Mouse (Mus musculus) hematopoietic stem cell, adult 5-6 weeks (primary cell): ENCODE measurements around the gene Ism1. TPM values are rescaled to one million over a fixed set of nuclear protein-coding genes. Genes with fewer than 3 reads are reported as not detected.

Source experiments
- ATAC-seq, 2 experiments: fragments of 125-278 bp in 1 of 2; replicated peaks in 1 of 2; 2 replicates each; pipeline ENCODE4 v1.8.0; 2016 to 2017; ENCODE audit warnings: inconsistent platforms in 2 of 2, mild to moderate bottlenecking in 2 of 2, moderate number of reproducible peaks in 2 of 2, low read depth in 1 of 2, moderate TSS enrichment in 1 of 2; ENCODE audit not compliant: low FRiP score in 2 of 2, poor library complexity in 2 of 2, severe bottlenecking in 2 of 2, insufficient read depth in 1 of 2, low TSS enrichment in 1 of 2
- total RNA-seq: library from RNA; stranded (forward); fragments of 172-1452, 232-1000 nt; gene quantifications from 2 replicates; pipeline ENCODE4 v1.2.3, GENCODE M21; 2017

The Ism1 gene
- 0.55 TPM in 1 of 2 replicates, not detected in the other for total RNA-seq

DNA sequence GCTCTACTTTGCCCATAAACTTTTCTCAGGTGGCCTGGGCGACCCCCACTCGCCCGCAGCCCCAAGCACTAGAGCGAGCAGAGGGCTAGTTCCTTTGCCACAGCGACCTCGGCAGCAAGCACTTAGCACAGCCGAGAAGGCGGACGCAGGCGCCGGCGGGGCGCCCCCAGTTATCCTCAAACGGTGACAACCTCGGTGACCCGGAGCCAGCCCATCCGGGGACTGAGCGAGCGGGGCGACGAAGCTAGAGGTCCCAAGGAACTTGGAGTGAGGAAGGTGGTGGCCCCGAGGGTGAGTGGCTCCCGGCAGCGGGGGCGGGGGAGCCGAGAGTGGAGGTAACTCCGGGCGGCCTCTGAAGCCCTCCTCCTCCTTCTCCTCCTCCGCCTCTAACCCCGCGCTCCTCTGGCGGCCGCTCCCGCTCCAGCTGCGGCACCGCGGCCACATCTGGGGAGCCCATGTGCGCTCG, at the start of gene Ism1:
Gene Ism1, plus strand, starts transcription at position 370 of the 466 bp plus-strand sequence.
- ATAC-seq = peak; percentile 20 to 43

DNA sequence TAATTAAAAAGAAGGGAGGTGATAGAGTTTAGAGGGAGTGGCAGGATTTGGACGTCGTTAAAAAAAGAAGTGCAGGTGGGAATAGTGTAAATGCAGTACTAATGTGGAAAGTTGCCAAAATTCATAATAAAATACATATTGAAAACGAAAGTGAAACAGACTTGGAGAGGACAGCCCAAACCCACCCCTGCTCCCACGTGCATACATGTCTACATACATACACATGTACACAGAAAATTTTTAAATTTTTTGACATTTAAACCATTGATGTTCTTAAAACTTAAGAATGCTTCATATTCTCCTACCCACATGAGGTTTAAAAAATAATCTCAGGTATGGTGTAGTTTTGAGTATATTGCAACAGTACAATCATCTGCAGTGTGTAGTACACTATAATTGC, 49.2 kb upstream of the Ism1 start:
- ATAC-seq = peak in 1 of 2 experiments; percentile 62; a peak in 2 of 4 replicates

DNA sequence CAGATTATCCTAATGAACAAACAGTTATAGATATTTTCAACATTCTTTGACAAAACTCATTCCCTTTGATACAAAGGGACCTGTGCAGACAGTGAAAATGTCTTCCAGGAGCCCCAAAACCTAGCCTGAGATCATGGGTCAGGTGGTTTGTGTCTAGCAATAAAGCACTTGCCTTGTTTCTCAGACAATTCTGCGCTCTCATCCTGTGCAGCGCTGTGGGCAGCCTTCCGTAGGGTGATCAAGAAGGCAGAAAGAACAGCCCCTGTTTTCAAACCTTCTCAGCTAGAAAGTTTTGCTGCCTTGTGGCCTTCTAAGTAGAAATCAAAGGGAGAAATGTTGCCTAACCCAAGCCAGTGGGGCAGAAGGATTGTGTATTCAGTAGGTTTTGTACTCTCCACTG, 48.3 kb upstream of the Ism1 start:
- no peak for ATAC-seq

DNA sequence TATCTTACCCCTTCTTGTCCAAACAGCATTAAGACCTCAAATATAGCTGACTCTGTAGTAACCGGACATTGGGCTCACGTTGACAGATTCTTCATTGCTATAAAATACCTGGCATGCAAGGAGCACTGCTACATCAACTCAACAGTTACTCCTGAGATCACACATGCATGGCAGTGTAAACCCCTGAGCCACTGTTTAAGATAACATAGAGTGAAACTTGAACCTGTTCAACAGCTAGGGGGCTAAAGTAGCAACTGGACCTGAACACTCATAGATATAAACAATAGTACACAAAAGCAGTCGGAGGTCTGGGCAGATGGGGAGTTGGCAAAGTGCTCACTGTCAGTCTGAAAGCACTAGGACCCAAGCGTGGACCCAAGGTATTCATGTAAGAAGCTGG, 43.5 kb upstream of the Ism1 start:
- ATAC-seq = no peak

DNA sequence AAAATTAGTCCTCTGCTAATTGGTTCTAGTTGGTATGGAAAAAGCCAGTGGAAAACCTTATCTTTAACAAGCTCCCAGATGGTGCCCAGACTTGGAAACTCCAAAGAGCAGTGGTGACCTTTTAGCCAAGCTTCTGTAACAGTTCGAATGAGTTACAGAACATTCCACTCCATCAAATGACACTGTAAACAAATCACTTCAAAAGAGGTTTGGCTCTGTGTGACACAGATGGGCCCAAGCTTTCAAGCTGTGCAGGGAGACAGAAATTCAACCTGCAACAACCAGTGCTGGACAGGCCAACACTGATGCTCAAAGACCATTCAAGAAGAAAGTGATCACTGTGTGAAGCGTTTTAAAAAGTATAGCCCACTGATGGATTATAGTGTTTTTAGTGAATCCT, 40.1 kb upstream of the Ism1 start:
- no peak for ATAC-seq

DNA sequence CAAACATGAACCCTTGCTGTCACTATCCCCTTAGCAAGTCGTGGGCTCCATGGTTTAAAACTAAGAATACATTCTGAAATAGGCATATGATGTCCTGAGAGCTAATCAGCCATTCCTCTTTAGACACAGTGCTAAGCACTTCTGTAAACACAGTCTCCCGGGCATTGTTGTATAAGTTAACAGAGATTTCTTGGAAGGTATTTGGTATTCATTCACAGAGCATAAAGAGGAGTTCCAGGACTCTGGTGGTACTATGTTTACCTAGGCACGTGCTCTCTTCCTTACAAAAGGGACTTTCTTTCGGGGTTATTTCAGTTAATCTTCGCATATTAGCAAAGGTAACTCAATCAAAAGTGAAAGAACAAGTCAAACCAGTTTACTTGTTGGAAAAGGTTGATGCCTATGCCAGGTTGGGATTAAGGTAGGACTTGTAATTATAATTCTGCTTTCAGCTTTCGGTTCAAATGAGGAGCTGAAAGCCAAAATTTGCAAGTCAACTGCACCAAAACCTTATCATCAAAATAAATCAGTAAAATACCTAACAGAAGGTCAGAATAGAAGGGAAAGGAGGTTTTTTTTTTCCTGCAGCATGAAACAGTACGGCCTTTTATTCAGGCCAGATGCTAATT, 36.1 kb upstream of the Ism1 start:
- no peak for ATAC-seq

DNA sequence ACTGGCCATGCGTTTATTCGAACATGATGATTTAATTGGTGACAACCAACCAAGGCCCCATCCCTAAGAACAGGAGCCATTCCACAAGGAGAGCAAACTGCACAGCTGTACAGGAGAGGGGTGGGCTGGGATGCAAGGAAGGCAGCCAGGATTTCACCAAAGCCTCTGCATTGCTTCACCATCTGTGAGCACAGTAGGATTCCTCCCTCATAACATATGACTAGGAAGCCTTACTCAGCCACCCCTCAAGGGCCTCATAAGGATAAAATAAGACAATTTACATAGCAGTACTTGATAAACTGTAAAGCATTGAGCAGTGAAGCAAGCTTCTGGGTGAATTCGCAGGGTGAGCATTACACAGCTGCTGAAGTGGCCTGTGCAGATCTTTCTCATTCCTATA, 28.5 kb upstream of the Ism1 start:
- ATAC-seq = no peak

DNA sequence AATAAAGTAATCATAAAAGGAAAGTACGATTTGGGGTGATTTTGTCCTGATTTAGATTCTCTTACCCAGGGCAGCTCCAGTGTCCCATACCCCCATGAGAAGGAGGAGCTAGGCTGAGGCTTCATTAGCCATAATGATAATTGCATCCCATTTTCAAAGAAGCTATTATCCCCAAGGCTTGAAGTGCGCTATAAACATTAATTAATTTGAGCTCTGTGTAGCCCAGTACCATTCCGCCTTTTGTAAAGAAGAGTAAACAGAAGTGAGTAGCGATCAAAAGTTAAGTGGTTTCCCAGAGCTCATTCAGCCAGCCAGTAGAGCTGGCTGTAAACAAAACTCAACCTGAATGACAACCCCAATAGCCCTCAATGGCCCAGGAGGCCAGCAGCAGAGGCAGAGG, 21.2 kb upstream of the Ism1 start:
- ATAC-seq = no peak

DNA sequence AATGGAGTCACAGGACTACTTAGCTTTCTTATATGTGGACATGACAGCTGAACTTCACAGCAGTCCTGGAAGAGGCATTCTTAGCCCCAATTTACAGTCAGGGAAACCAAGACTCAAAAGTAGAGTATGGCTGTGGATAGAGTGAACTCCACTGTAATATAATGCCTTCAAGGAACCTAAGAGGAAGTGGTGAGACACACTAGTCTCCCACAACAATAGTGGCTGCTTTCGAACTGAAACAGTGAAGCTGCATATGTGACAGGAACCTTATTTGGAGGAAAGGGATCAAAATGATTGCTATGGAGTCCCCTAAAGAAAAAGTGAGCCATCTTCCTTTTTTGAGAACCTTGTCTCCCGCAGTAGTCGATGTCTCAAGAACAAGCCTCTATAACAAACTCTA, 6.1 kb upstream of the Ism1 start:
- peak; percentile 18 to 86; a peak in 3 of 4 replicates for ATAC-seq

DNA sequence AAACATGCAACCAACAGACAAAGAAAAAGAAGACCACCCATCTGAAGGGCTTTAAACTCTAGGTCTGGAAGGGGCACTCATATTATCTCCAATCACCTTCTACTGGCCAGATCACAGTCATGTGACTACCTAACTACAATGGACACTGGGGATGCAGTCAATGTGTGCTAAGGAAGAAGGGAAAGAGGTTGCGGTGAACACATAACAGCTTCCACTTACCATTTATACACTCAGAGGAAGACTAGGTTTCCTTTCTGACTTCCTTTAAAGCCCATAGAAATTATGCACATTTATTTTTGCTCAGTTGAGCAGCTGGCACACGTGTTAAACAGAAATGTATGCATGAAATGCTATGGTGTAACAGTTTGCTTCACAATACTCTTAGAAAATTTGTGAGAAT, 5.6 kb upstream of the Ism1 start:
- peak; percentile 23 to 52; a peak in 2 of 4 replicates for ATAC-seq

DNA sequence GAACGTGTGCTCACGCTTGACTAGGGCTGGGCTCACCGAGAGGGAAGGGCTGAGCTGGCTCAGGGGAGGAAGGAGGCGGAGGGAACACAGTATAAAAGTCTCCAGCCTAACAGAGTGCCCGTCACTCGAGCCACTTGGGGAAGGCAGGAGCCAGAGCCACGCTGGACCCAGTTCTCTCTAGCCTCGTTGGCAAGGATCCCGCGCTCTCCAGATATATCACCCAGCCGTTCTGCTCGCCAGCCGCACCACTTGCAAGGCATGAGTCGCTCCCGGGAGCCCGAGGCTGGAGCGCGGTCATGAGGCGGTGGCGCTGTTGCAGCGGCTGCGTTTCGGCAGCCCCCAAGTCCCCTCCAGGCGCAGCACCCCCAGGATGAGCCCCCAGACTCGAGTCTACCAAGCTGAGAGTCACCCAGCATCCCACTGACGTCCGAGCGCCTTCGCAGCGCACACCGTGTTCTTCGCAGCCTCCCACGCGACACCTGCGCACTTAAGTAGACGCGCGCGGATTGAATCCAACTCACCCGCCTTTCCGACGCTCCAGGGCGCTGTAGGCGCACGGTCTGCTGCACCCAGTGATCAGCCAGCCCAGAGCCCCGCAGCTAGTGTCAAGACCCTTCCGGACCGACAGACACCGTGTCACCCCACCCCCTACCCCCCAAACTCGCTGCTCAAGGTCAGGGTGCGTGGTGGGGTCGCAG, 764 bp upstream of the Ism1 start:
- peak; percentile 67 to 68 for ATAC-seq

DNA sequence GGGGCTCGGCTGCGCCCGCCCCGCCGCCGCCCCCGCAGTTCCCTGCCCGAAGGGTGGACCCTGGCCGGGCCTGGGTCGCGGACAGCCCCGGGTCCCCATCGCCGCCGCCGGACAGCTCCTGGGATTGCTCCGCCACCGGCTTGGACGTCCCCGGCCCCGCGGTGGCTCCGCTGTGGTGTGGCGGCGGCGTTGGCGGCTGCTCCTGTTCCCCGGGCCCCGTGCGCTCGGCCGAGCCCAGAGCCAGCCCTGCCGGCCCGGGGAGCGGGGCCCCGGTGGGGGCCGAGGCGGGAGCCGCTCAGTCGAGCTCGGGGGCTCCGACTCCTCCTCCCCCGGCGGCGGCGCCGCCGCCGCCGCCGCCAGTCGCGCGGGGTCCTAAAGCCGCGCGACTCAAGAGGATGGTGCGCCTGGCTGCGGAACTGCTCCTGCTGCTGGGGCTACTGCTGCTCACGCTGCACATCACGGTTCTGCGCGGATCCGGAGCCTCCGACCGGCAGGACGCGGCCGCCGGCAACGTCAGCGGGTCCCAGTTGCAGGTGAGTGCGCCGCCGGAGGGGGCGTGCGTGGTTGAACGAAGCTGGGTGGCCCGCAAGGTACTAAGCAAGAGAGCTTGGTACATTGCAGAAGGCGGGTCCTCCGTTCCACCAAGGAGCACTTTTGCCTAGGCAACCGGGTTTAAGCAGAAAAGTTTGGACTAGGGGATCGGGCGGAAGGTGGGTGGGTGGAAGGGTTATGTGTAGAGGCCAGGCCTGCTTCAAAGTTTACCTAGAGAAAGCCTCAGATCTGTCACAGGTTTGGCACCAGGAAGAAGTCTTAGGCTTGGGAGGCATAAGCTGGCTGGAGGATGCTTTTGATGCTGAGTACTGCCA, 530 bp downstream of the Ism1 start:
- ATAC-seq = peak; percentile 33 to 61

DNA sequence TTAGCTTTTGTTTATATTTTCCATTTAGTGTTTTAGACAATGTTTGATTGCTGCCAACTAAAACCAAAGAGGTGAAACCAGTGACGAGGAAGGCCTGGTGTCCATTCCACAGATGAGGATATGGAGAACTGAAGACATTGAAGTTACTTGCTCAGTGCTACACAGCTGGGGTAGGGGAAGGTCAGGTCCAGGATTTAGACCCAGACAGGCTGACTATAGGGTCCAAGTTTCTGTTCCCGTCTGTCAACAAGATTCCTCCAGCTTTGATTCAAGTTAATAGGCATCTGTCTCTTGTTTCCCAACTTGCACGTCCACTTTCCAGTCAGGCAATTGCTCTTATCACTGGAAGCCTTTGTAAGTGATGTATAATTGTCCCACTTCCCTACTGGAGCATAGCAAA, 4.6 kb downstream of the Ism1 start:
- no peak for ATAC-seq

DNA sequence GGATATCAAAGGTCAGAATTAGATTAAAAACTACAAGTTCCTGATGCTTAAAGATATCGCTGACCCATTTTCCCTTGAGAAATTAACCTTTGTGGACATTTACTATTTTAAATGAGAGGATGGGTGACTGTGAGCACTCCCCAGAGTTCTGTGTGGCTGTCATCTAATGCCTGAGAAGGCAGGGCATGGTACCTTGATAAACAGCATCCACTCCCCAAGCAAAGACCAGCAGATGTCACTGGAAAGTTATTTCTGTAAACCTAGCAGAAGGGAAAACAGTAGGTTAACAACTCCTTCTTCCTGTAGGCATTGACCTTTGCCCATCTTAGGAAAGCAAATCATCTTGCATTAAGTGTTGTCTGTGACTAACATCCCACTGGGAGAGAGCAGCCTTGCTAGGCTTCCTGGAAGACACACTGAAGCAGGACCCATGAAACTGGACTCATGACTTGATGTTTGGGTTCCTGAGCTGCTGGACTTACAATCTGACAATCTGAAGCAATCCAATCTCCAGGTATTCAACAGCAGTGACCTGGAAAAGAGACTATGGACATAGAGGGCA, 11.5 kb downstream of the Ism1 start:
- no peak for ATAC-seq

DNA sequence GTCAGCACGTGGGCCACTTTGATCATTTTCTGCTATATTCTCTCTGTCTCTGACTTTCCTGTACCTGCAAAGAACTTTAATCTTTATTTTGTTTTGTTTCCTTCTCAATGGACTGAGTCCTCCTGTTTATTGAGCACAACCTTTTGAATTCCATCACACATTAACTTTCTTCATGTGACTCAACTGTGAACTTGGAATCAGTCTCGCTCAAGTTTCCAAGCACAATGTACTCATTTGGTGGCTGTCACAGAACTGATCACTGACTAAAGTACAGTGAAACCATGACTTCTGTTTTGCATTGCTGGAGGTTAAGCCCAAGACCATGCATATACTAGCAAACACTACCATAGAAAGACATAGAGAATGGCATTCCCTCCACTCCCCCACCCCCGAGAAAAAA, 15.5 kb downstream of the Ism1 start:
- ATAC-seq = no peak

DNA sequence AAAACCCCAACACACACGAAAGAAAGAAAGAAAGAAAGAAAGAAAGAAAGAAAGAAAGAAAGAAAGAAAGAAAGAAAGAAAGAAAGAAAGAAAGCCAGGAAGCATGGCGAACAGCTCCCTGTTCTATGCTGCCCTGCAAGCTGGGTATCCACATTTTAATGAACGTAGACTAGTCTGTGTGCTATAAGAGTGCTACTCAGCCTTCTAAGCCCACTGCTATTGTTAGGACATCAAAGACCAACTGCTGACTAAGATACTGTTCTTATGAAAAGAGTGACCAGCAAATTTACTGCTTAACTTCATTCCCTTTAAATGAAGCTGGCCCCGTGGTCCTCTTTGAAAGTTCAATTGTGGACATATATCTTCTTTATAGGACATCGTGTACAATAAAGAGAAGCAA, 16.7 kb downstream of the Ism1 start:
- ATAC-seq = no peak

DNA sequence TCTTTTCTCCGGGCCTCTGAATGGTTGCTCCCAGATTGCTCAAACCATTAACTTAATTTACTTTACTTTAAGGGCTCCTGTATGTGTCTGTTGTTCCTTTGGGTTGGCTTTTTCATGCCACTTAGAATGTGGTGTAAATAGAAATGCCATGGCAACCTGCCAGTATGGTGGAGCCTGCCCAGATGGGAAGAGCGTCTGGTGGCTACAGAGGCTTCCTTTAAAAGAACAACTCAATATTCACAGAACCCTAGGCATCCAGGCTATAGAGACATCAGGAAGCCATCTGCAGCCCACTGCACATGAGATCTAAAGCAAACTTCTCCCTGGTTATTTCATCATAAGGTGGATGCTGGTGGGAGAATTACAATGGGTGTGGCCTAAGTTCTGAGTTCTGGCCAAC, 18.6 kb downstream of the Ism1 start:
- no peak for ATAC-seq

DNA sequence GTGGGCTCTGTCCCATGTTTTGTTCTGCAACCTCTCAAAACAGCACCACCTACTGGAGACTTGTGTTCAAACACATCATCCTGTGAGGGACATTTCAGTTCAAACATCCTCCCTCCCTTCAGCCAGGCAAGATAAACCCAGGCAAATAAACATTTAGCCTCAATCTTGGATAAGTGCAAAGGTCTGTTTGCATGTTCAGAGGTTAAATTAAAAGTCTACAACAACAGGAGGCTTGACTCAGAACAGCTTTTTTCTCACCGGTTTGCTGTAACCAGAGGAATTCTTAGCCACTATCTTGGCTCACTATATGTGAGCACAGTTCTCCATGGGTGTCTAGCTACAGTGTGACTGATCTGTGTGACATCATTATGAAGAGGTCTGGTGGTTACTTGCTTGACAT, 22.6 kb downstream of the Ism1 start:
- no peak for ATAC-seq
